Mouse (Mus musculus): ENCODE results near the gene Cyb561. TPM values are rescaled to one million over a fixed set of nuclear protein-coding genes. Genes with fewer than 3 reads are reported as not detected.
A peak's percentile ranks its signal among the peaks of the same experiment; 100 is the strongest.

Cyb561 gene
- 10 to 100 TPM; 48.1 to 63.3 (median 58.7) TPM for total RNA-seq (2022)

DNA sequence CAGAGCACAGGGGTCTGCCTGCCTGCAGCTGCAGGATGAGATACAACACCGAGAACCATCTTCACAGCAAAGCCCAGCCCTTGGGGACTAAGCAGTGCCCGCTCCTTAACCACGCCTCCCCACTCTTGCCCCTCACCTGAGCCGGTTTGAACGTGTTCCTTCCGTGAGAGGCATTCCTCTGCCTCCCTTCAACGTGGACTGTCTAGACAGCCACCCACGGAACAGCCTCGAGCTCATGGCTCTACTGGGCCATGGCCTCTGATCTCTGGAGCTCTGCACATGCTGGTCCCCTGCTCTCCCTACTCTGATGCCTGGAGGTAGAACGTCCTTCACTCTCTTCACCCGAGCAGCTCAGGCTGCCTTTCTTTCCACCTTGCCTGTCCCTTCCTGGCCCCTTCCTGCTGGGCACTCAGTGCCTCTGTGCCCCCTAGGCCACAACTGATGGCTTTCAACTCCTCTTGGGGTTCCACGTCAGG is at the start of gene Cyb561:
Cyb561 (minus strand) TSS at position 426 of the 476 bp plus-strand sequence.
- no peak for DNase-seq (ENCODE audit: low spot score in 2 of 2)

DNA sequence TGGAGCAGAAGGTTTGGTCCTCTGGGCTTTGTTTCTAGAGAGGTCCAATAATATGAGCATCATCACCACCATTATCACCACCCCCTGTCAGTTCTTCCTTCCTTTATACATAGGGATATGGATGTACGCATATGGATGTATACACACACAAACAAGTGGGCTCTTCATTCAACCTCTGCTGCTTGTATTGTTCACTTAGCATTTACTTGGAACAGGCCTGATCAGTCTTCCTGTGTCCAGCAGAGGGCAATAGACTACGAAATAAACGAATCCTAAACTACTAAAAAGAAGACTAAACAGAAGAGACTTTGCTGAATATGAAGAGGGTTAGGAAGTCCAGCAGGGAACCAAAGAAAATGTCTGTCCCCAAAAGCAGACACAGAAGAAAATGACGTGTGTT is 48.6 kb upstream of the Cyb561 start:
- DNase-seq (ENCODE audit: low spot score in 2 of 2) = peak in 1 of 2 experiments; percentile 28

DNA sequence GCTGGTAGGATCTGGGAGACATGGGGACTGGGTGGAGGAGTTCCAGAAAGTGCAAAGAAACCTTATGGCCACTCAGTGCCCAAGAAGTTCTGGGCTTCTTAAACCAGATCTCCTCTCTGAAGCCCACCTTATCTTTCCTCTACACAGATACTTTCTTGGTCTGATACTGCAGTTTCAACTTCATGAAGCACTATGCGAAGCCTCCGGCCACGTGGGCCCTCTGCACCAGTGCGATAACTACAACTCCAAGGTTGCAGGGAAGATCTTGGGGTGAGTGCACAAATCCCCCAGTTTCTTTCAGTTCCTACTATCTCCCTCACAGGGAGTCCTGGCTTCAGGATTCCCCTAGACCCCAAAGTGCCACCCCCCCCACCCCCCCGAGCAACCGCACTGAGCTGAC is 46.9 kb upstream of the Cyb561 start:
- DNase-seq (ENCODE audit: low spot score in 2 of 2) = no peak

DNA sequence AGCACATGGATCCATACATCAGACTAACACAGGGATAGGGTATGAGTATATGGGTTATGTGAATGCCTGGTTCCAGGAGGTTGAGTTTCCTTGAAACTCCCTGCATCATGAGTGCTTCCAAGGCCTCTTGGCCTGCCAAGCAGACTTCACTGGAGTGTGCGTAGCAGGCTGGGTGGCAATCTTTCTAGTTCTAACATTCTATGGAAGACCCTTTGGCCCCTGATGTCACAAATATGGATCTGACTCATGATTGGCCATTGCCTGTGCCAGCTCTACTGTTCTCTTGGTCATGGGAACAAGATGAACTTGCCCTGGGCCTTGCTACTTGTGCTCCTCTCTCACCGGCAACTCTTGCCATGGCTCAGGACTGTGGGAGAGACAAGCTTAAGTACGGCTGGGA is 41.2 kb upstream of the Cyb561 start, which contains the start of gene Ace3:
Ace3 (plus strand) TSS at position 301 of the 400 bp plus-strand sequence.
- DNase-seq (ENCODE audit: low spot score in 2 of 2) = no peak

DNA sequence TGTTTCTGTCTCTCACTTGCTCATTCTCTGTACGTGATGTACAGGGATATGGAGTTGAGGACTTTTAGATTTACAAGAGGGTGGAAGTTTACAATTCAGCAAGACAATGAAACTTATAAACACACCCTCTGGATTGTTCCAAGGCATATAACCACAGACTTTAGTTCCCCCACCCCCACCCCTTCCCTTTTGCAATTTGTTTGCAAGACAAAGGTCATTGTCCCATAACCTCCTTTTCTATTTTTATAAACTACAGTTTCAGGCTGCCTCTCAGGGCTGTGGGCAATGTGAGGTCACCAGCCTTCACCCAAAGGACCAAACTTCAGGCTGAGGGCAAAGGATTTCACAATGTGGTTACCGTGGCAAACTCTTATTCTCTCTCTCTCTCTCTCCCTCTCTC is 37.1 kb upstream of the Cyb561 start:
- no peak for DNase-seq (ENCODE audit: low spot score in 2 of 2)

DNA sequence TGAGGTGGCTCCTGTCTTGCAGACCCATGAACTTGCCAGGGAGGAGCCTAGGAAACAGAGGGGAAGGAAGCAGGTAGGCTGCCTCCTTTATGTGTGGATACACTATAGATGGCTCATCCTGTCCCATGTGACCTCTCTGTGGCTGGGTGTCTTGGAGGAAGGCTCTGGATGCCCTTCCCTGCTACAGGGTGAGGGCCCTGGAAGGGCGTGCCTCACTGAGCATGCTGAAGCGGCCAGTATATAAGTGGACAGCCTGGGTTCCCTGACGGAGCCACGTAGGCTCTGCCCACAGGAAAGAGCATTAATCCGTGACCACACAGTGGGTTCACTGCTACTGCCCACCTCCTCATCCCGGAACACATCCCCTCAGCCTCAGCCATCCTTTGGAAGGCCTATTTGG is 36.3 kb upstream of the Cyb561 start:
- DNase-seq (ENCODE audit: low spot score in 2 of 2) = no peak

DNA sequence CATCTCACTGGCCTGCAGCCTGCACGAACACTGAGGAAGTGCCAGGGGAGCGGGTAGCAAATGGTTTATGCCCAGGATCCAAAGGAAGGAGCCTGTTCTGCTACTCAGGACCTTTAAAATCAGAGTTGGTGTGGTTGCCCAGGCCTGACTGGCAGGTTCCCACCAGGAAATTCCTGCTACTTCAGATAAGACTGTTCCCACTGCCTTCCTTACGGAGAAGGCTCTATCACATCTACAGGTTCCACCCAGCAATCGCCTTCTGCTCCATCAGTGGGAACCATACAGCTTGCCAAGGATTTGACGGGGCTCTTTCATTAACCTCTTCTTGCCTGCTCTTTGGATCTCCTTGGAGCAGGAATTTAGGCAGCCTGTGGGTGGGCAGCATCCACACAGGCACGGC is 34.3 kb upstream of the Cyb561 start:
- DNase-seq (ENCODE audit: low spot score in 2 of 2) = no peak

DNA sequence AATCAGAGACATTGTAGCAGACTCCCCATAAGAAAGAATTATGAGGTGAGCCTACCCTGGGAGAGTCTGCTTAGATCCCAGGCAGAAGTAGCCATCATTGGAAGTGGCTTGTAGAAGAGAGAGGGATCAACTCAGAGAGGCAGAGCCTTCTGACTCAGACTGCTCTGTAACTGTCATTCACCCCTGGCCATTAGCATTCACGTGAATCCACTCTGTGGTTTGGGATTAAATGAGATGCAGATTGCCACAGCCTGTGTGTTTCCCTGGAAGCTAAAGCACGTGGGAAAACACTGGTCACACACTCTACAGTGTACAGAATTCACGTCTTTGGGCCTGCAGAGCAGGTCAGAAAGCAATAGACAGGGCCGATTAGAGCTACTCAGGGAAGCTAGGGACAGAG is 31.3 kb upstream of the Cyb561 start:
- no peak for DNase-seq (ENCODE audit: low spot score in 2 of 2)

DNA sequence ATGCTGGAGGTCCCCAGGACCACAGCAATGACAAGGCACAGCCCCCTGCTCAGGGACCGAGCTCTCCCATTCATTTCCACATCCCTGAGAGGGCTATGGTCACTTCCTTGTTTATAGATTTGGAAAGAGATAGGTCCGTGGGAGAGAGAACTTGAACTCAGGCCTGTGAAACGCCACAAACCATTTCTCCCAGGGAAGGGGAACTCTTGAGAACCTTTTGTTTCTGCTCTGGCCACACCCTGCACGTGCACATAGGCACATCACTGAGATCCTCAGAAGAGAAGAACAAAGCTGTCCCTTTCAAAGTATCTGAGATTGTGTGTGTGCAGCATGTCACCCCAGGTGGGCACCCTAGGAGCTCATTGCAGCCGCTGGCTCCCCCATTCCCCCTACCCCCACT is 25.5 kb upstream of the Cyb561 start:
- no peak for DNase-seq (ENCODE audit: low spot score in 2 of 2)

DNA sequence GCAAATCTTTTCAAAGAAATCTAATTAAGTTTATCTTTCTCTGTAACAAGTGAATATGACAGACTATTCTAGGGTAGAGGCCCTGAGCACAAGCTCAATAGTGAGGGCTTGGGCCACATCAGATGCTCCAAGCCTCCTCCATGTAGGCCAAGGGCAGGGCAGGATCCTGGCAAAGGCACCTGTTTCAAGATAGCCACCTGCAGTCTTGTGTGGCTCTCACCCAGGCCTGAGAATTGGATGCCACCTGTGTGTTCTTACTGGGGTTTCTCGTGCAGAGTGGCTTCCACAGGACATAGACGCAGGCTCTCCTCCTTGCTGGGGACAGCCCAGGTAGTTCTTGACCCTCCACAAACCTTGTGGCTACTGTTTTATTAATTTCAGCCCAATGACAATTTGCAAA is 25.1 kb upstream of the Cyb561 start:
- DNase-seq (ENCODE audit: low spot score in 2 of 2) = no peak

DNA sequence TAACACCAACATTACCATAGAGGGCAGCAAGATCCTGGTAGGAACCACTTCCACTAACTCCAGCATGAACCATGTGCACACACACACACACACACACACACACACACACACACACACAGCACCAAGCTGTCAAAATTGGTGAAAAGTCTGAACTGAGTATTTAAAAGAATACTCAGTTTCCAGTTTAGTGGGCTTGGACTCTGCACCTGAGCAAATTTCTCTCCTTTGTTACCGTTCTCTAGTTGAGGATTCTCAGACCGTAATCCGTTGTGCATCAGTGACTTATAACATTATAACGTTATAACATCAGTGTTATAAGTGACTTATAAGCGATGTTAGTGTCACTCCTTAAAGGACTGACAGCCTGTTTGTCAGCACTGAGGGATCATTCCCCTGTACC is 22.5 kb upstream of the Cyb561 start:
- DNase-seq (ENCODE audit: low spot score in 2 of 2) = no peak

DNA sequence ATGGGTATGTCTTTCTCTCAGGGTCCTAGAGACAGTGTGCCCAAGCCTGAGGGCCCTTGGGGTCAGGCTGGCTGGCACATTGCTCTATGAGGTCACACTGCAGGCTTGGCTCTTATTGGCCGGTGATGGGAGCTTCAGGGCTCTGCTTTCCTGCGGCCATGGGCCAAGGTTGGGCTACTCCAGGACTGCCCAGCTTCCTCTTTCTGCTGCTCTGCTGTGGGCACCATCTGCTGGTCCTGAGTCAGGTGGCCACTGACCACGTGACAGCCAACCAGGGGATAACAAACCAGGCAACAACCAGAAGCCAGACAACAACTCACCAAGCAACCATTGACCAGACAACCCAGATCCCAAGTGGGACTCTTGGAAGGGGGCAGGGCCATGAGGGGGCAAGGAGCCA is 21.9 kb upstream of the Cyb561 start:
- no peak for DNase-seq (ENCODE audit: low spot score in 2 of 2)

DNA sequence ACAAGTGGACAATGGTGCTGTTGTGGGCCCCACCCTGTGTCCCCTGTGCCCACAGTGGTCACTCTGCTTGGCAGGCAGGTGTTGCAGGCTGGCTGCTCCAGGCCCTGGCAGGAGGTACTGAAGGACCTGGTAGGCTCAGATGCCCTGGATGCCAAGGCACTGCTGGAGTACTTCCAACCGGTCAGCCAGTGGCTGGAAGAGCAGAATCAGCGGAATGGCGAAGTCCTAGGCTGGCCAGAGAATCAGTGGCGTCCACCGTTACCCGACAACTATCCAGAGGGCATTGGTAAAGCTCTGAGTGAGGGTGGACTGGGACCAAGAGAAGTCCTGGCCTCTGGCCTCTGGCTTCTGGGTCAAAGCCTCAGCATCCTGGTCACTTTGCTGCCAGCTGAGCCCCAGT is 21.5 kb upstream of the Cyb561 start:
- DNase-seq (ENCODE audit: low spot score in 2 of 2) = no peak

DNA sequence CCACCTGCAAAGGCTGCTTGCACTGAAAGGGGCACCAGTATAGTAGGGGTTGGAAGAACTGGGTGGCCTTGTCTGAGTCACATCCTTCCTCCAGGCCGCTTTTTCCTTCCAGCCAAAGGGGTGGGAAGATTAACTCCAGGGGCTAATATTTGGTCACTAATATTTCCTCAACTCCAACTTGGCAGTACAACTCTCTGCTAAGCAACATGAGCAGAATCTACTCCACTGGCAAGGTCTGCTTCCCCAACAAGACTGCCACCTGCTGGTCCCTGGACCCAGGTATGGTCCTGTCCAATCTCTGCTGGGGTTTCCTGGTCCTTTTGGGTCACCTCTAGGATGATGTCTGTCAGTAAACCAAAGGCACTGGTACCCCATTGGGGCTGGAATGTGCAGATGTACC is 16.4 kb upstream of the Cyb561 start:
- DNase-seq (ENCODE audit: low spot score in 2 of 2) = no peak

DNA sequence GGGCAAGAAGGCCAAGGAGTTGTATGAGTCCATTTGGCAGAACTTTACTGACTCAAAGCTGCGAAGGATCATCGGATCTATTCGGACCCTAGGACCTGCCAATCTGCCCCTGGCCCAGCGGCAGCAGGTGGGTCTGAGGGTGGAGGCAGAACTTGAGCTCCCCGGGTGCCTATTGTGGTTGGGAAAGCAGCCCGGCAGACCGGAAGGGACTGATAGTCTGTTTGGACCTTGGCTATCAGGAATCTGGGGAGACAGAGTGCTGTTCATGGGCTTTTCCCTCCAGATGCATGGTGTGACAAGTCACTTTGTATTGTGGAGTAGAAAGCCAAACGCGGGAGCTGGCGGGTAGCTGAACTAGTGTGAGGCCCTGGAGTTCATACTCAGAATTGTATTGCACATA is 15.8 kb upstream of the Cyb561 start:
- no peak for DNase-seq (ENCODE audit: low spot score in 2 of 2)

DNA sequence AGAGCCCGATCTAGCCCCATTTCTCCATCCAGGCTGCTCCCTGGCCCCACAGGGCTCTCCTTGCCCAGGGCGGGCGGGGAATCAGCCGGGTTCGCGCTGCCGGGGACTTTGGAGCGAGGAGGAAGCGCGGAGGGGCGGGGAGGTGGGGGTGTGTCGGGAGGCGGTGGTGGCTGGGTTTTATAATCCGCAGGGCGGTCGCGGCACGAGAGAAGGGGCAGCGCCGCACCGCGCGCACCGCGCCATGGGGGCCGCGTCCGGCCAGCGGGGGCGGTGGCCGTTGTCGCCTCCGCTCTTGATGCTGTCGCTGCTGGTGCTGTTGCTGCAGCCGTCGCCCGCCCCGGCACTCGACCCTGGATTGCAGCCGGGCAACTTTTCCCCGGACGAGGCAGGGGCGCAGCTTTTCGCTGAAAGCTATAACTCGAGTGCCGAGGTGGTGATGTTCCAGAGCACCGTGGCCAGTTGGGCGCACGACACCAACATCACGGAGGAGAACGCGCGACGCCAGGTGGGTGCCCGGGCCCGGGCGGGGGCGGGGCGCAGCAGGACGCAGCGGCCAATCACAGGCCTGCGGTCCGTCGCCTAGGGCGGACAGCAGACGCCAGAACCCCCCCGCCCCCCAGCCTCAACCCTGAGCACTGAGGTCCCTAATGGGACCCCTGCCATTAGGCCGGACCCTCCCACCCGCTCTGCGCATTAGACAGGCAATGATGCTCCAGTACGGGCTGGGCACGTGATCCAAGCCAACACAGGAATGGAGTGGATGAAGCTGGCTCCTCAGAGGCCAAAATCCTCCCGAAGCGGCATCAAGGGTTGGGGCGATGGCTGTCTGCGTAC is 14.8 kb upstream of the Cyb561 start, which contains the start of gene Ace:
Ace (plus strand) TSS at position 205 of the 834 bp plus-strand sequence.
- DNase-seq (ENCODE audit: low spot score in 2 of 2) = no peak

DNA sequence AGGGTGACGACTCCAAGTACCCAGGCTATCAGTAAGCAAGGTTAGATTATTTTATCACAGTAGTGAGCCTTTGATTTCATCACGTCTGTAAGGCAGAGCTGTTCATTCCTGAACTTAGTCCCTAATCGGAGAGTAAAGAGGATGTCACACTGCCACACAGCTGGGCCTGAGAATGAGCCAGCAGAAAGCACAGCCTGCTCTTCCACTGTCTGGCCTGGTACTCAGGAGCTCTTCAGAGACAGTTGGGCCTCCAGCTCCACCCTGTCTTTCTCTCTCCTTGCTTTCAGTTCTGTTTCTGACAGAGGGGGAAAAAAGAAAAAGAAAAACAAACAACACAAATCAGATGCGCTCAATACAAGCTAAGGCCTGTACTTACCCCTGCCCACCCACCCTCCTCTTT is 13.2 kb upstream of the Cyb561 start:
- no peak for DNase-seq (ENCODE audit: low spot score in 2 of 2)

DNA sequence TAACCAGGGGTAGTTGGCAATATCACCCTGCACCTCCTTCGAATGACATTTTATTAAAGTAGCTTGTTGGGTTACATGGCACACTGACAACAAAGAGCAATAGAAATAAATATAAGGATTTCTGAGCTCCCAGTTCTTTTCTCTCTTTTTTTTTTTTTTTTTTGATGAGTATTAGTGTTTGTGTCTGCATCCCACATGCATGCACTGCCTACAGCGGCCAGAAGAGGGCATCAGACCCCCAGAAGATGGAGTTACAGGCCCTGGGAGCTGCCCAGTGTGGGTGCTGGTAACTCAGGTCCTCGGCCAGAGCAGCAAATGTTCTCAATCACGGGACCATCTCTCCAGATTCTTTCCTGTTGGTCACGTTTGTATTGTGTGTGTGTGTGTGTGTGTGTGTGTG is 11.6 kb upstream of the Cyb561 start:
- no peak for DNase-seq (ENCODE audit: low spot score in 2 of 2)

DNA sequence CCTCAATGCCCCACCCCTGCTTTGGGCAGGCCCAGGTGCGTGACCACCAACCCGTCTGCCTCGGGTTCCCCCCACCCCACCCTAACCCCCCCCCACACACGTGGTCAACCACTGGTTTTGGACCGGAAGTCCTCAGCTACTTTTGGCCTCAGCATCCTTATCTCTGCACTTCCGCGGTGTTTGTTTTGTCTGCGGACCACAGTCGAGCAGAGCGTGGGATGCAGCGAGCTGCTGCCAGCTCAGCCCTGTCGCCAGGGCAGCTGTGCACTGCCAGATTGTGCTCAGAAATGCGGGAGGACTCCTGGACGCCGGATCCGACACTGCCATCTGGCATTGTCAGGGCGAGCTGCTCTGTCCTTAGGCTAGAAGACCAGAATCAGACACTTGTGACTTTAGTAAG is 6.2 kb upstream of the Cyb561 start:
- DNase-seq (ENCODE audit: low spot score in 2 of 2) = peak; percentile 41 to 57

DNA sequence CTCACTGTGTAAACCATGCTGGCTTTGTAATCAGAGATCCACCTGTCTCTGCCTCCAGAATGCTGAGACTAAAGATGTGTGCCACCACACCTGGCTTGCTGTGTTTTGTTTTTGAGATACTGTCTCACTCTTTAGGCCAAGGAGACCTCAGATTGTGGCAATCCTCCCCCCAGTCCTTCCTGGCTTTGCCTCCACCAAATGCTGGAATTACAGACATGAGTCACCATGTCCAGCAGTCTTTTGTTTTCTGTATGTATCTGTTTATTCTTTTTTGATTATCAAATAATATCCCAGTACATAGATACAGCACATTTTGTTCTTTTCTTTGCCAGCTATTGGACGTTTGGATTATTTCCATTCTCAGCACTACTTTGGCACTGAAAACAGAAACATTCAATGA is 5.4 kb upstream of the Cyb561 start:
- no peak for DNase-seq (ENCODE audit: low spot score in 2 of 2)

DNA sequence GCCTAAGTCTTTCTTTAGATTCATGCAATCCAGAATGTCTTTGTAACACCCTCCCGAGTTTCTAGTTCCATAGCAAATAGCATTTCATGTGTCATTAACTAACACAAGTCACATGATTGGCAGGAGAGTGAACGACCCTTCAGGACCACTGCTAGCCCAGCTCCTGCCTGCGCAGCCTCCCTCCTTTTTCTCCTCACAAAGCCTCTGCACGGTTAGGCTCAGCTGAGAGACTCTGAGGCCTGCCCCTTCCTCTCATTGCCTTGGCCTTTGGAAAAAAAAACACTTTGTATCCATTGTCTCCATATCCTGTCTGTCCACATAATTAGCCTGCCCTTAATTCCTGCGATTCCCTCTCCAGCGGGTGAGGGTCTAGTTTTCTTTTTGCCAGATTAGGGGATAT is 4.4 kb upstream of the Cyb561 start:
- no peak for DNase-seq (ENCODE audit: low spot score in 2 of 2)

DNA sequence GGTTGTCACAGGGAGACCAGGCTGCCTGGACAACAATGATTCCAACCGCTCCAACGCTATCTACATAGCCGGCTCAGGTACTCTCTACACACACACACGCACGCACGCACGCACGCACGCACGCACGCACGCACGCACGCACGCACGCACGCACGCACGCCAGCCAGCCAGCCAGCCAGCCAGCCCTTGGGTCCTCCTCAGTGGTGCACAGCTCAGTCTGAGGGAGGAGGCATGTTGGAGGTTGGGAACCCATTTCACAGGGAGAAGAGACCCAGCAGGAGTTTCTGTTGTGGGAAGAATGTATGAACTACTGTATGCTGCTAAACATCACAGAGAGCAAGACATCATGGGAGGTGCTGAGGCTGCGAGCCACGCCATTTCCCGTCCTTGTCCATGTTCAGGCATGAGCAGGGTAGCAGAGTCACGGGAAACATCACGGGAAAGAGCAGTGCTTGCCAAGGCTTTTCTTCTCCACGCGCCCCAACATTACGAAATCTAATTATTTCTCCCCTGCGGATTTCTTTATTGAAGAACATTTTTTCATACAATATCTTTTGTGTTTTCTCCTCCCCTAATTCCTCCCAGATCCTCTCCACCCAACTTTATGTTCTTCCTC is 2.8 kb upstream of the Cyb561 start:
- no peak for DNase-seq (ENCODE audit: low spot score in 2 of 2)

DNA sequence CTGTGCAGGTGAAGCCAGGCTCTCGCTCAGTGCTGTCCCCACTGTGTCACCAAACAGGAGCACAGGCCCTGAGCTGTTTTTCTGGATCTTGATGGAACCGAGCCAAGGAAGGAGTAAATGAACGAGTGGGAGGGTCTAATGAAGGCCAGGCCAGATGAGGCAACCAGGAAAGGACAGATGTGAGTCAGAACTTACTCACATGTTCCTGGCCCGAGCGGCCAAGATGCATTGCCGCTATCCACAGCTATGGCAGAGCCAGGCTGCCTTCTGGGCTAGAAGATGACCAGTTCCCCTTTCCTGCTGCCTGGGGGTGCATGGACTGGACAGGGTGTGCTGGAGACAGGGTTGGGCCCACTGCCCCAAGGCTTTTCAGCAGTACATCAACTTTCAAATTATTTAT is 266 bp upstream of the Cyb561 start:
- no peak for DNase-seq (ENCODE audit: low spot score in 2 of 2)

Data from layer of hippocampus, adult 8-10 months (tissue).